Mouse (Mus musculus) liver, embryonic 15.5 days (tissue): ENCODE measurements around the gene Astn1. TPM values are rescaled to one million over a fixed set of nuclear protein-coding genes. Genes with fewer than 3 reads are reported as not detected.

ENCODE experiments used
- ATAC-seq: fragments of 200-750 bp; cut with Nextera tagmentation; 2 replicates; pipeline ENCODE4 v1.8.0; 2017; ENCODE audit warnings: moderate number of reproducible peaks, mild to moderate bottlenecking, moderate library complexity; ENCODE audit not compliant: insufficient read depth
- H3K27ac ChIP-seq: fragments of 300-500 bp; sonication (generic); replicated peaks from 2 replicates; pipeline ENCODE4 v1.5.1; 2015; ENCODE audit warnings: mild to moderate bottlenecking, inconsistent platforms
- H3K27me3 ChIP-seq: fragments of 300-500 bp; sonication (generic); 2 replicates; pipeline ENCODE4 v1.6.1; 2015; ENCODE audit warnings: mild to moderate bottlenecking, inconsistent platforms
- H3K36me3 ChIP-seq: fragments of 300-500 bp; sonication (generic); replicated peaks from 2 replicates; pipeline ENCODE4 v1.6.1; 2015; ENCODE audit warnings: moderate library complexity, mild to moderate bottlenecking, inconsistent platforms
- H3K4me1 ChIP-seq: fragments of 300-500 bp; sonication (generic); replicated peaks from 2 replicates; pipeline ENCODE4 v1.6.1; 2015; ENCODE audit warnings: inconsistent platforms
- H3K4me2 ChIP-seq: fragments of 300-500 bp; sonication (generic); 2 replicates; pipeline ENCODE4 v1.6.1; 2015; ENCODE audit warnings: moderate library complexity, mild to moderate bottlenecking, inconsistent platforms
- H3K4me3 ChIP-seq: fragments of 300-500 bp; sonication (generic); replicated peaks from 2 replicates; pipeline ENCODE4 v1.5.1; 2015; ENCODE audit warnings: mild to moderate bottlenecking, inconsistent platforms
- H3K9ac ChIP-seq: fragments of 300-500 bp; sonication (generic); 2 replicates; pipeline ENCODE4 v1.6.1; 2015; ENCODE audit warnings: moderate library complexity, mild to moderate bottlenecking, inconsistent platforms
- H3K9me3 ChIP-seq: fragments of 300-500 bp; sonication (generic); replicated peaks from 2 replicates; pipeline ENCODE4 v1.6.1; 2016; ENCODE audit warnings: inconsistent platforms
- WGBS: fragments of 180-500 bp; shearing (Covaris S2); methylation state at CpG from one replicate; pipeline ENCODE4 v1.1.7; 2015; ENCODE audit warnings: mixed read lengths; ENCODE audit not compliant: insufficient replicate concordance; 5-methylcytosine and 5-hydroxymethylcytosine counted together
- polyA plus RNA-seq: library from polyadenylated mRNA; unstranded; fragments of >200 nt; fragmentation: Nextera tagmentation; extraction: Ambion mirVana; gene quantifications from 2 replicates; pipeline ENCODE4 v1.2.1, GENCODE M21; 2015

The Astn1 gene
- polyA plus RNA-seq, 1 experiment from 2014 or later = 0.07 TPM

DNA sequence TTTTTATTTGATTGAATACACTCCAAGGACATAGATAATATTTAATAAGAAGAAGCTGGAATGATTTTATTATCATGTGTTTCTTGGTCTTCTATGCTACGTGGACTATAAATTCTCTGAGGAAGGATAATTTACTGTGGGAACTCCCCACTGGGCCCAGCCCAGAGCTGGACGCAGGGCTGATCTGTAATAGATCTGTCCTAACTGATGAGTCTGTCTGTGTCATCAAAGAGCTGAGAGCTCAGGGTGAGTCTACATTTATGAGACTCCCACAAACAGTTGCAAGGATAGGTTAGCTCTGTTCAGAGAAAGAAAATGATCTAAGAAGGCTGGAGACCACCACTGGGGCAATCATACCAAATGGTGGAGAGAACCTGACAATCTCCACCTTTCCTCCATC, 271.4 kb downstream of the Astn1 start:
- ATAC-seq = no peak
- H3K27me3 ChIP-seq = no peaks in the 10 kb centered on the region
- WGBS = 57% methylated on average over 2 of the region's 2 CpGs

DNA sequence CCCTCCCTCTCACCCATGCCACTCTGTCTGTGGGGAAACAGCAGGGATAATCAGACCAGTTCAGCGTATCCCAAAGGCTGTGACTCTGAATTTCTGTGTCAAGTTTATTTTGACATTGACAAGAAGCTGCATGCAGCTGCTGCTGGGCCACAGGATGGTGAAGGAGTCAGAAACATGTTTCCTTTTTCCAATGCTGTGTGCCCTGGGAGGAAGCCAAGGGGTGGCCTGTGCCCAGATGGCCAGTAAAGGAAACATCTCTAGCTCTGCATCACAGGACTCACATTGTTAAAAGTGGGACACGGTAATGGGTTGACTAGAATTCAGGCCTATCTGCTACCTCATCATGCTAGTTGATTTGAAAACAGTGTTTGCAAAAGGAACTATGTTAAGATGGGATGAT, 279.2 kb downstream of the Astn1 start:
- no peaks in the 10 kb centered on the region for H3K36me3 ChIP-seq
- ATAC-seq = no peak
- 63% methylated on average over 2 of the region's 2 CpGs for WGBS
- H3K27me3 ChIP-seq = no peaks in the 10 kb centered on the region
- no peak overlapping the region for H3K27ac ChIP-seq
- no peaks in the 10 kb centered on the region for H3K9me3 ChIP-seq
- no peak overlapping the region for H3K9ac ChIP-seq
- no peak overlapping the region for H3K4me3 ChIP-seq
- no peak overlapping the region for H3K4me2 ChIP-seq
- H3K4me1 ChIP-seq = no peaks in the 10 kb centered on the region

More for the DNA sequence above, 271.4 kb downstream of the Astn1 start:
- Histone ChIP-seq H3K4me3 (no peak overlapping the region), H3K4me2 (no peak overlapping the region), H3K36me3 (no peaks in the 10 kb centered on the region), H3K4me1 (no peaks in the 10 kb centered on the region), H3K9ac (no peak overlapping the region), H3K9me3 (no peaks in the 10 kb centered on the region), H3K27ac (no peak overlapping the region)

DNA sequence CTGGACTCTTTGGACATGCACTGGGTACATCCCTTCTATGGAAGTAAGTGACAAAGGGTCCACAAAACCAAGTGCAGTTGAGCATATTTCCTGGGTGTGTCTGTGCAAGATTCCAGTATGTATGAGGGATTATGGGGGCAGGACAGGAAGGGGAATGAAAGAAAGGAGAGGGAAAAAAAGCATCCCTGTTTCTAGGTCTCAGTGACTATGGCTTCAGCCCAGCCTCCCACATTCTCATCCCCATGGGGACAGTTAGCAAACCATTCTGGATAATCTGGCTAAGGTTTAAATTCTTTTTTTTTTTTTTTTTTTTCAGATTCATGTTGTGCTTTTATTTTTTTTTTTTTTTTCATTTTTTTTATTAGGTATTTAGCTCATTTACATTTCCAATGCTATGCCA, 280.2 kb downstream of the Astn1 start:
- H3K27me3 ChIP-seq = no peaks in the 10 kb centered on the region
- no peaks in the 10 kb centered on the region for H3K36me3 ChIP-seq
- H3K4me3 ChIP-seq = no peak overlapping the region
- ATAC-seq = no peak
- H3K4me1 ChIP-seq = no peaks in the 10 kb centered on the region
- no peak overlapping the region for H3K27ac ChIP-seq
- H3K9ac ChIP-seq = no peak overlapping the region
- H3K4me2 ChIP-seq = no peak overlapping the region
- H3K9me3 ChIP-seq = no peaks in the 10 kb centered on the region

DNA sequence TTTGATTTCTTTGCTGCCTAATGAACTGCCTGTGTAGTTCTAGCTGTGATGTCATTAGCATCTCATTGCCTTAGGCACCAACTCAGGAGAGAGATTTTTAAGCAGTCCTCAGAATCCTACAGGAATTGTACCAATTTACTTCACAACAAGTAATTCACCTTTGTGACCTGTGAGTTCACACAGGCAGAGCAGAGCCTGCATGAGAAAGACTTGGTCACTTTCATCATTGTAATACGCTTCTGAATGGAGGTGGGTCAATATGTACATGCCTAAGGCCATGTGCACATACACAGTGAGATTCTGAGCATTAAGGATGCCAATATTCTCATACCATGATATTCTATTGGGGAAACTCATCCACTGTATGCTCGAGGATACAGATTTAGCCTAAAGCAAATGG, 290.7 kb downstream of the Astn1 start:
- 44% methylated on average over 2 of the region's 2 CpGs for WGBS

DNA sequence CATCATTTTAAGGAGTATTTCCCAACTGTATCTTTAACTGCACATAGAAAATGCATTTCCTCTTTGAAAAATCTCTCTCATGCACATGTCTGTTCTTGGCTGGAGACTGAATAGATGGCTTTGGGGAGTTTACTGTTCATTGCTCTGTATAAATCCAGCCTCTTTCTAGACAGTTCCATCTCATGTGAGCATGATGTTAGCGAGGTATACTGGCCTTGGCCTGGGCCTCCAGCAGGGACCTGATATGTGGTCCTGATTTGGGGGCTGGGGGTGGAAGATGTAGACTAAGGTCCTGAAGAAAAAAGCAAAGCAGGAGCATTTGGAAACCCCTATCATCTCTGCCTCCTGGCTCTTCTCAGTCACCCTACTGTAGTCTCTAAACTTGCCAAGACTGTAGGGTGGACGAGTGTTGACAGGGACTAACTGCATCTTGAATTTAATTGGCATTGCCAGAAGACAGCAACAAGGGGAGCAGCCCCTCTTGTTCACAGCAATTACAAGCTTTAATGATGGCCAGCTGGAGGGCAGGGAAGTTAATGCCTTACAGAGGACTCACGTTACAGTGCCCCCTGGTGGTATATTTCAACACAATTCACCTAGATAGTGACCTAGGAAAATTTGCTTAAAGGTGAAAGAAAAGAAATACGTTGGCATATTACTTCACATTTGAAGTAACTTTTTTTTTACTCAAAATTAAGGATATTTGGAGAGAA, 291.9 kb downstream of the Astn1 start:
- Histone ChIP-seq H3K4me2 (no peak overlapping the region), H3K4me1 (no peaks in the 10 kb centered on the region), H3K9ac (no peak overlapping the region), H3K27ac (no peak overlapping the region), H3K27me3 (no peaks in the 10 kb centered on the region), H3K36me3 (no peaks in the 10 kb centered on the region), H3K9me3 (no peaks in the 10 kb centered on the region), H3K4me3 (no peak overlapping the region)
- 22% methylated on average over 4 of the region's 4 CpGs for WGBS
- ATAC-seq = no peak

More for the DNA sequence above, 290.7 kb downstream of the Astn1 start:
- no peak overlapping the region for H3K4me2 ChIP-seq
- ATAC-seq = no peak
- no peaks in the 10 kb centered on the region for H3K27me3 ChIP-seq
- no peak overlapping the region for H3K9ac ChIP-seq
- no peak overlapping the region for H3K4me3 ChIP-seq
- no peaks in the 10 kb centered on the region for H3K4me1 ChIP-seq
- no peak overlapping the region for H3K27ac ChIP-seq
- no peaks in the 10 kb centered on the region for H3K36me3 ChIP-seq
- H3K9me3 ChIP-seq = no peaks in the 10 kb centered on the region

DNA sequence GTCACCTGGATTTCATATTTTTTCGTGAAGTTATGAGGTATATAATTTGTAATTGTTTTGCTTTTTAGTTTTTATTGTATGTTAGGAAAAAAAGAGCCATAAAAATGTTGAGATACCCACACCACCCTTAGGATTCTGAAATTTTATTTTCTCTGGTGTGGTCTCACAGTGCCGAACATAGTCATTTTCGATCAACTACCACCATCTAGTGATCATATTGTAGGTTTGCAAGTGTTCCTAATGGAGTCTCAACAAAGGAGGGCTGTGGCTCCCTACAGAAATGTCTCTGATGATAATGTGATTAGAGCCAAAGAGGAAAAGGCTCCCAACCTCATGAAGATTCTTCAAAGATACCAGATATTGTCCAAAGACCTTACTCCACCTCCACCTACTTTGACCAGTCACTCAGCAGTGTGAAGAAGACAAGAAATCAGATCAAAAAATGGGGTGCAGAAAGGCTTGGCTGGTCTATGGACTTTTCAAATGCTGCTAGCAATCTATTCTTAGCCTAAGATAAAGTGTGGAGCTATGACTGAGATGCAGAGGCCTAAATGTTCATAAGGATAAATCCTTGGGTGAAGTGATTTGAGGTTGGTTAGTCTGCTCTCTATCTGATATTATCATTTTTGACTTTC, 292.6 kb downstream of the Astn1 start:
- Histone ChIP-seq H3K27ac (no peak overlapping the region), H3K4me1 (no peaks in the 10 kb centered on the region), H3K36me3 (no peaks in the 10 kb centered on the region), H3K4me3 (no peak overlapping the region), H3K4me2 (no peak overlapping the region), H3K27me3 (no peaks in the 10 kb centered on the region), H3K9ac (no peak overlapping the region), H3K9me3 (no peaks in the 10 kb centered on the region)
- ATAC-seq = no peak
- WGBS = 27% methylated on average over 3 of the region's 3 CpGs

DNA sequence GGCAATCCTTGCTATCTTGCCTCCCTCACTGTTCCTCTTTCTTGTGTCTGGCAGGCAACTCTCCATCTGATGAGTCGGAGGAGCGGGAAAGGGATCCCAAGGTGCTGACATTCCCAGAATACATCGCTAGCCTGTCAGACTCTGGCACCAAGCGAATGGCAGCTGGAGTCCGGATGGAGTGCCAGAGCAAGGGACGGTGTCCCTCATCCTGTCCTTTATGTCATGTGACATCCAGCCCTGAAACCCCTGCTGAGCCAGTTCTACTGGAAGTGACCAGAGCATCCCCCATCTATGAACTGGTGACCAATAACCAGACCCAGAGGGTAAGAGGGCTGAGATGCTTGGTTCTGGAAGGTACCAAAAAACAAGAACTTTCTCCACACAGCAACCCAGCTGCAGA, 294.9 kb downstream of the Astn1 start:
- WGBS = 72% methylated on average over 6 of the region's 6 CpGs
- H3K27me3 ChIP-seq = no peaks in the 10 kb centered on the region
- ATAC-seq = no peak
- no peak overlapping the region for H3K27ac ChIP-seq
- H3K4me3 ChIP-seq = no peak overlapping the region
- H3K9me3 ChIP-seq = no peaks in the 10 kb centered on the region
- no peaks in the 10 kb centered on the region for H3K4me1 ChIP-seq
- H3K9ac ChIP-seq = no peak overlapping the region
- no peaks in the 10 kb centered on the region for H3K36me3 ChIP-seq
- no peak overlapping the region for H3K4me2 ChIP-seq

DNA sequence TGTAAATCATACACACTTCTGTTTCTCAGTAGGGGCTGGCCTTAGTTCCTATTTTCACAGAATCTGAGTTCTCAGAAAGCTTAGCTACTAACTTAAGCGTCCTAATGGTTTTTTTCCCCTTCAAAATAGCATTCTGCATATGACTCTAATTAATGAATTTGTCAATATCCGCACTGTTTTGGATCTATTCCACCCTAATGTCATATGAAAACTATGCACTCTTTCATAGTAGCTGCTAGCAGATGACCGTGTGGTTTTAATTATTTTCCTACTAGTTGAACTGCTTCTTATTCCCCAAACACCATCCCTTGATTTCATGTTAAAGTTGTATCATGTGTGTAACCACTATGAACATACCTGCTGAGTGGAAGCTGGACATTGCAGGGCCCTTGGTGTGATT, 303.9 kb downstream of the Astn1 start:
- no peak for ATAC-seq
- H3K9ac ChIP-seq = no peak overlapping the region
- no peak overlapping the region for H3K4me3 ChIP-seq
- H3K4me2 ChIP-seq = no peak overlapping the region
- H3K9me3 ChIP-seq = no peaks in the 10 kb centered on the region
- 44% methylated on average over 3 of the region's 3 CpGs for WGBS
- no peaks in the 10 kb centered on the region for H3K27me3 ChIP-seq
- no peak overlapping the region for H3K27ac ChIP-seq
- H3K36me3 ChIP-seq = no peaks in the 10 kb centered on the region
- H3K4me1 ChIP-seq = no peaks in the 10 kb centered on the region

DNA sequence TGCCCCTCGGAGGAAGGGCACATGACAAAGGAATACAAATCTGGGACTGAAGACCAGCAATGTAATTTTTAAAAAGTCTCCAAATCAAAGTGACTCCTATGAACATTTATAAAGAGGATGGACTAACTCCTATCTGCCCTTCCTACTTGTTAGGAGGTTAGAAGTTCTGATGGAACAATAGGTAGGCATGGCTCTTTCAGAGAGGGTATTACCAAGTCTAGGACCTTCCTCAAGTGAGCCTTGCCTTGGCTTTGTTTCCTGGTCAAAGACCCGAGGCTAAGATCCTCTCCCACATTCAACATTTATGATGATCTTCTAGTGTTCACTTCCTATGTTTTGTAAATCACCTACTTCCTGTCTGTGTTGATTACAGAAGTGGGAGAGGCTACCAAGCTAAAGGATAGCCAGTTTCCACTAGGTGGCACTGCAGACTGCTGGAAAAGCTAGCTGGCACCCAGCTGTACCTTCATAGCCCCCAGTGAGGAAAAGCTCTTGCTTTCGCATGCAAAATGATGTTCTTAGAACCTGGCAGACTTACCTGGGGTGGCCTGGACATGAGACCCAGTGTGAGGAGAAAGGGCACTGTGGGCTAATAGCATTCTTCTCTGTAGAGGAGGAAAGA, 308.0 kb downstream of the Astn1 start:
- no peak overlapping the region for H3K4me3 ChIP-seq
- no peak overlapping the region for H3K9ac ChIP-seq
- no peak overlapping the region for H3K27ac ChIP-seq
- no peaks in the 10 kb centered on the region for H3K9me3 ChIP-seq
- H3K27me3 ChIP-seq = no peaks in the 10 kb centered on the region
- no peak overlapping the region for H3K4me2 ChIP-seq
- no peaks in the 10 kb centered on the region for H3K36me3 ChIP-seq
- H3K4me1 ChIP-seq = no peaks in the 10 kb centered on the region
- no peak for ATAC-seq
- WGBS = 28% methylated on average over 3 of the region's 3 CpGs

DNA sequence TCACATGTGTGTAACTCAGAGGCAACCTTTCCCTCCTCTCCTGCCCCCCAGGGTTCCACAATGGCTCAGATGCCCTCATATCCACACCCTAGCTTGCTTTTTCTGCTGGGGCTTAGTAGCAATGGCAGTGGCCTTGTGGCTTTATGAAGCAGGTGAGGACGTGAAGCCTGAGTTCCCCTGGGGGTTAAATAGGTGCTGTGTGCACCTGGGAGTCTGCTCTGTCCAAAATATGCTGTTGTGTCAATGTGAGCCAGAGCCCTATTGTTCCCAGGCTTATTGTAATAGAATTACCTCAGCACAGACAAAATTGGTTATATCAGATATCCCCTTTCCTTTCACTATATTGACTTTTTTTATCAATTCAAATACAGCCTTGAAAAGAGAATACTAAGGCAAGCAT, 325.7 kb downstream of the Astn1 start:
- Histone ChIP-seq H3K27ac (no peak overlapping the region), H3K9me3 (no peaks in the 10 kb centered on the region), H3K4me3 (no peak overlapping the region), H3K9ac (no peak overlapping the region), H3K4me1 (no peaks in the 10 kb centered on the region), H3K4me2 (no peak overlapping the region), H3K27me3 (no peaks in the 10 kb centered on the region), H3K36me3 (no peaks in the 10 kb centered on the region)
- WGBS = 18% methylated on average over 1 of the region's 1 CpGs
- no peak for ATAC-seq

DNA sequence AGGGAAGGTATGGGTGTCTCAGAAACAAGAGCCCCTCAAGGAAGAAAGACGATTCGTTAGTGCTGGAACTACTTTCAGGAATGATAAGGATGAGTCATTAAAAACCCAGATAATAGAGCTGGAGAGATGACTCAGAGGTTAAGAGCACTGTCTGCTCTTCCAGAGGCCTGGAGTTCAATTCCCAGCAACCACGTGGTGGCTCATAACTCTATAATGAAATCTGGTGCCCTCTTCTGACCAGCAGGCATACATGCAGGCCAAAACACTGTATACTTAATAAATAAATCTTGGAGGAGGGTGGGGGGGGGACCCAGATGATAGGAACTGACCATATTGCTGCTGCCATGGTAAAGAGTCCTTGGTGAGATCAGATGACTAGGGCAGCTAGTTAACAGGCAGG, 335.4 kb downstream of the Astn1 start:
- no peak overlapping the region for H3K4me2 ChIP-seq
- no peak overlapping the region for H3K27ac ChIP-seq
- no peaks in the 10 kb centered on the region for H3K9me3 ChIP-seq
- H3K27me3 ChIP-seq = no peaks in the 10 kb centered on the region
- no peaks in the 10 kb centered on the region for H3K4me1 ChIP-seq
- no peaks in the 10 kb centered on the region for H3K36me3 ChIP-seq
- no peak overlapping the region for H3K4me3 ChIP-seq
- no peak for ATAC-seq
- no peak overlapping the region for H3K9ac ChIP-seq
- WGBS = 46% methylated on average over 3 of the region's 3 CpGs
